Mouse (Mus musculus) olfactory bulb, adult 2 months (tissue): ENCODE data around the gene Dnajc19. TPM values are rescaled to one million over a fixed set of nuclear protein-coding genes. Genes with fewer than 3 reads are reported as not detected.

Source experiments
- H3K27ac ChIP-seq: fragments of 200-500 bp; 2 replicates; pipeline ENCODE4 v1.5.1; 2012; ENCODE audit warnings: low read depth, low read length; ENCODE audit not compliant: insufficient read depth
- H3K4me1 ChIP-seq: fragments of 200-500 bp; 2 replicates; pipeline ENCODE4 v1.6.1; 2012; ENCODE audit warnings: low read length; ENCODE audit not compliant: control insufficient read depth, insufficient read depth
- H3K4me3 ChIP-seq: fragments of 200-500 bp; 2 replicates; pipeline ENCODE4 v1.5.1; 2012; ENCODE audit warnings: mild to moderate bottlenecking, low read depth, low read length, moderate library complexity; ENCODE audit not compliant: insufficient read depth
- CTCF ChIP-seq: fragments of 200-500 bp; IDR thresholded peaks from 2 replicates; pipeline ENCODE4 v1.5.1; 2012; ENCODE audit warnings: low read depth, mild to moderate bottlenecking, low read length, moderate library complexity; ENCODE audit not compliant: insufficient read depth
- POLR2A ChIP-seq: fragments of 200-500 bp; IDR thresholded peaks from 2 replicates; pipeline ENCODE4 v1.6.1; 2012; ENCODE audit warnings: mild to moderate bottlenecking, low read depth, low read length, moderate library complexity; ENCODE audit not compliant: insufficient read depth
- WGBS: fragments of 180-500 bp; shearing (Covaris S2); methylation state at CpG from one replicate; pipeline ENCODE4 v1.1.7; 2018; 5-methylcytosine and 5-hydroxymethylcytosine counted together
- polyA plus RNA-seq: library from polyadenylated mRNA; stranded (reverse); fragments of >200 nt; gene quantifications from 2 replicates; pipeline ENCODE4 v1.2.4, GENCODE M21; 2012; ENCODE audit warnings: low replicate concordance; ENCODE audit not compliant: missing spikeins, insufficient read depth, insufficient read length

Dnajc19 gene
- polyA plus RNA-seq, 1 experiment: not detected

GRCm38 (mm10) chr3:34035706-34036105 lies 45.4 kb downstream of the Dnajc19 start:
- WGBS: 82% methylated on average over 3 of the region's 3 CpGs
- Histone ChIP-seq H3K4me1 (no peaks in the 10 kb centered on the region), H3K4me3 (no peak overlapping the region), H3K27ac (no peak overlapping the region)
- TF ChIP-seq POLR2A (no peak), CTCF (no peak)

GRCm38 (mm10) chr3:34034803-34035202 lies 46.3 kb downstream of the Dnajc19 start:
- H3K4me1 ChIP-seq: no peaks in the 10 kb centered on the region
- no peak overlapping the region for H3K27ac ChIP-seq
- H3K4me3 ChIP-seq: no peak overlapping the region
- 68% methylated on average over 1 of the region's 1 CpGs for WGBS
- no peak for TF ChIP-seq POLR2A
- TF ChIP-seq CTCF: no peak

- Histone ChIP-seq H3K4me1 (no peaks in the 10 kb centered on the region), H3K4me3 (no peak overlapping the region), H3K27ac (no peak overlapping the region)
- 69% methylated on average over 3 of the region's 3 CpGs for WGBS
- TF ChIP-seq POLR2A (no peak), CTCF (no peak)
Measured at GRCm38 (mm10) chr3:34033720-34034364, 47.3 kb downstream of the Dnajc19 start.

GRCm38 (mm10) chr3:34030601-34031000 lies 50.5 kb downstream of the Dnajc19 start:
- 75% methylated on average over 3 of the region's 3 CpGs for WGBS
- Histone ChIP-seq H3K27ac (no peak overlapping the region), H3K4me3 (no peak overlapping the region), H3K4me1 (no peaks in the 10 kb centered on the region)
- TF ChIP-seq CTCF (no peak), POLR2A (no peak)

- H3K4me3 ChIP-seq: no peak overlapping the region
- H3K4me1 ChIP-seq: no peaks in the 10 kb centered on the region
- no peak for TF ChIP-seq POLR2A
- TF ChIP-seq CTCF: no peak
- H3K27ac ChIP-seq: no peak overlapping the region
Measured at GRCm38 (mm10) chr3:34028935-34029334, 52.2 kb downstream of the Dnajc19 start.

GRCm38 (mm10) chr3:34021259-34021828 lies 59.8 kb downstream of the Dnajc19 start:
- 44% methylated on average over 4 of the region's 4 CpGs for WGBS
- Histone ChIP-seq H3K4me3 (no peak overlapping the region), H3K4me1 (peaks cover 3% of the 10 kb centered on the region; the same call in 1 of the 2 replicates), H3K27ac (no peak overlapping the region)
- no peak for TF ChIP-seq POLR2A
- no peak for TF ChIP-seq CTCF

GRCm38 (mm10) chr3:34020382-34021258 lies 60.5 kb downstream of the Dnajc19 start:
- Histone ChIP-seq H3K4me1 (peaks cover 3% of the 10 kb centered on the region; the same call in 1 of the 2 replicates), H3K4me3 (peak overlapping the region; percentile 99), H3K27ac (no peak overlapping the region)
- WGBS: 1% methylated on average over 50 of the region's 70 CpGs
- no peak for TF ChIP-seq CTCF
- no peak for TF ChIP-seq POLR2A

GRCm38 (mm10) chr3:34019540-34020381 lies 61.4 kb downstream of the Dnajc19 start, which contains the start of gene Fxr1:
TSS of gene Fxr1 (plus strand) at chr3:34019943.
- no peak for TF ChIP-seq CTCF
- TF ChIP-seq POLR2A: no peak
- under 1% methylated on average over 80 of the region's 97 CpGs for WGBS
- Histone ChIP-seq H3K4me3 (peak within 1 kb of the TSS; percentile 99), H3K4me1 (peaks cover 3% of the 10 kb centered on the region; the same call in 1 of the 2 replicates), H3K27ac (peak within 1 kb of the TSS; percentile 20; the same call in 1 of the 2 replicates)

GRCm38 (mm10) chr3:34008191-34008590 lies 72.9 kb downstream of the Dnajc19 start:
- Histone ChIP-seq H3K27ac (no peak overlapping the region), H3K4me1 (no peaks in the 10 kb centered on the region), H3K4me3 (no peak overlapping the region)
- no peak for TF ChIP-seq CTCF
- WGBS: 76% methylated on average over 6 of the region's 6 CpGs
